15 mouse cellular contexts compared by ENCODE assay signal in genomic region chr3:66172907-66173306, GRCm38 (mm10). TPM values are rescaled to one million over a fixed set of nuclear protein-coding genes. Genes with fewer than 3 reads are reported as not detected.
DNase-seq lines count a peak whose midpoint lies in the region; ATAC-seq and TF ChIP-seq lines count a peak whose summit lies in the region.
"Had no signal": no experiment of that assay in that cellular context is flagged by ENCODE, and none has a peak within 500 bp of the region (broad histone marks: within the 10 kb centered on the region; RNA-seq: fewer than 3 reads in every experiment).

No protein-coding gene starts in this region.

- TF ChIP-seq POLR2A in embryonic fibroblast, embryonic 13.5 days (IDR thresholded peaks at IDR 0.05; ENCODE audit: low read depth, low read length) = no peak

- H3K36me3 ChIP-seq in liver, embryonic 11.5 days (ENCODE audit: control insufficient read depth, insufficient read depth, low read length) = no peaks in the 10 kb centered on the region

- H3K9me3 ChIP-seq in liver, embryonic 11.5 days (ENCODE audit: control insufficient read depth, low read length) = no peaks in the 10 kb centered on the region

- peak; percentile 22 for DNase-seq in gastrocnemius, adult 18-20 months (ENCODE audit: low spot score)
- no peak for DNase-seq in gastrocnemius, postnatal 25 days
- DNase-seq in left cerebral cortex, postnatal 25 days (ENCODE audit: low spot score in 2 of 2) = peak; percentile 2 to 3
- no peak for DNase-seq in left cerebral cortex, adult 8-10 months (ENCODE audit: low spot score in 2 of 2)
- peak; percentile 69 for DNase-seq in Muller cell, postnatal 12 days (ENCODE audit: inconsistent ontology term)
- no peak for DNase-seq in liver, embryonic 11.5 days (ENCODE audit: low spot score)
- DNase-seq in urinary bladder, adult 2 months (ENCODE audit: low spot score) = no peak
- DNase-seq: thymus, postnatal 4 days had no signal

- no peak overlapping the region for H3K9ac ChIP-seq in liver, embryonic 11.5 days (ENCODE audit: low read depth, low read length)

- H3K4me3 ChIP-seq in embryonic fibroblast, embryonic 13.5 days (ENCODE audit: insufficient read depth, low read length) = no peak overlapping the region
- no peak overlapping the region for H3K4me3 ChIP-seq in liver, embryonic 11.5 days (ENCODE audit: low read depth, low read length)
- H3K4me3 ChIP-seq: erythroblast, embryonic 14.5 days had no signal

- no peak for TF ChIP-seq CTCF in embryonic fibroblast, embryonic 13.5 days (IDR thresholded peaks at IDR 0.05; ENCODE audit: borderline replicate concordance, insufficient read depth, low read length)

- 74% methylated on average over 5 of the region's 5 CpGs for WGBS in liver, embryonic 11.5 days

- H3K27me3 ChIP-seq in liver, embryonic 11.5 days (replicated peaks; ENCODE audit: control insufficient read depth, insufficient read depth, low read length) = no peaks in the 10 kb centered on the region

- H3K4me1 ChIP-seq in embryonic fibroblast, embryonic 13.5 days (ENCODE audit: control insufficient read depth, insufficient read depth, low read length) = no peaks in the 10 kb centered on the region
- no peaks in the 10 kb centered on the region for H3K4me1 ChIP-seq in liver, embryonic 11.5 days (replicated peaks; ENCODE audit: control insufficient read depth, insufficient read depth, low read length)

- no peak overlapping the region for H3K4me2 ChIP-seq in liver, embryonic 11.5 days

- ATAC-seq in liver, embryonic 11.5 days (replicated peaks; ENCODE audit: low FRiP score) = no peak
- ATAC-seq: inflammation-experienced regulatory T-cells, adult 6 months had no signal

- intact Hi-C loops in left cerebral cortex, postnatal 25 days (cut with DNase I) = no loop called here

- H3K27ac ChIP-seq in embryonic fibroblast, embryonic 13.5 days (ENCODE audit: insufficient read depth, low read length) = peak overlapping the region; percentile 73; the same call in 1 of the 2 replicates
- H3K27ac ChIP-seq in liver, embryonic 11.5 days (ENCODE audit: low read depth, low read length) = no peak overlapping the region
- H3K27ac ChIP-seq: kidney, postnatal 0 days; stomach, postnatal 0 days had no signal

RNA-seq across cellular contexts. Expression of gene Ptx3, which starts 46.8 kb away (rescaled TPM):
- total RNA-seq in gastrocnemius, adult 18-20 months (2021) = 1 to 10 TPM; 3.2 to 3.6 TPM
- total RNA-seq in gastrocnemius, postnatal 25 days (2021) = 1 to 10 TPM; 5.1 to 7.1 TPM
- under 1 TPM; 0.34 to 0.55 TPM for total RNA-seq in left cerebral cortex, postnatal 25 days (2021)
- total RNA-seq in left cerebral cortex, adult 8-10 months (2022) = under 1 TPM; 0.20 to 0.73 (median 0.45) TPM
- 78.9 and 165 TPM in 2 replicates for polyA plus RNA-seq in embryonic fibroblast, embryonic 13.5 days (2011; ENCODE audit: insufficient read length, low read depth, missing spikeins)
- 1.6 and 1.8 TPM in 2 replicates for polyA plus RNA-seq in liver, embryonic 11.5 days (2014; fragmentation: Nextera tagmentation; extraction: Ambion mirVana)
- polyA plus RNA-seq in urinary bladder, adult 2 months (2012; rRNA removed) = 0.50 and 0.81 TPM in 2 replicates
- total RNA-seq: liver, adult 2 months; megakaryocyte, adult 5-6 weeks had no signal
- polyA plus RNA-seq: erythroblast, embryonic 14.5 days; inflammation-experienced regulatory T-cells, adult 6 months; liver, adult 2 months had no signal

Comparison
In these comparisons a context has a peak if more than half of its experiments do, and no peak if none do; other contexts are left out.
1. DNase-seq: peak in gastrocnemius, adult 18-20 months (single experiment), left cerebral cortex, postnatal 25 days (2 of 2) and Muller cell, postnatal 12 days (single experiment); none in gastrocnemius, postnatal 25 days (single experiment), left cerebral cortex, adult 8-10 months (0 of 2), liver, embryonic 11.5 days (single experiment) and urinary bladder, adult 2 months (single experiment).